Comparison of ENCODE assay signal across 9 mouse cellular contexts in genomic region chr2:167949250-167949649, GRCm38 (mm10). TPM values are rescaled to one million over a fixed set of nuclear protein-coding genes. Genes with fewer than 3 reads are reported as not detected.
DNase-seq lines count a peak whose midpoint lies in the region; ATAC-seq and TF ChIP-seq lines count a peak whose summit lies in the region.
"Had no signal": no experiment of that assay in that cellular context is flagged by ENCODE, and none has a peak within 500 bp of the region (broad histone marks: within the 10 kb centered on the region; RNA-seq: fewer than 3 reads in every experiment).

No protein-coding gene starts in this region.

- peak; percentile 40 for DNase-seq in lung, embryonic 14.5 days
- DNase-seq in lung, postnatal 25 days (ENCODE audit: low spot score): no peak
- peak; percentile 58 for DNase-seq in brain, adult 2 months (ENCODE audit: low read depth, low spot score)
- no peak for DNase-seq in liver, embryonic 11.5 days (ENCODE audit: low spot score)
- DNase-seq in adipocyte (ENCODE audit: low spot score): no peak
- no peak for DNase-seq in adrenal gland, postnatal 10 days
- DNase-seq in gastrocnemius, postnatal 14 days: no peak
- DNase-seq: cerebellum, postnatal 14 days had no signal

- no peak for ATAC-seq in lung, embryonic 14.5 days (ENCODE audit: insufficient read depth)
- ATAC-seq in liver, embryonic 11.5 days (replicated peaks; ENCODE audit: low FRiP score): peak; percentile 23; the same call in 1 of the 2 replicates
- ATAC-seq in stomach, embryonic 15.5 days (ENCODE audit: insufficient read depth, low FRiP score, low read depth): 0 out of 2 replicates have a peak, but pooled peaks have one; percentile 8

- H3K4me1 ChIP-seq in lung, embryonic 14.5 days (ENCODE audit: insufficient read depth): no peaks in the 10 kb centered on the region
- peaks cover 56% of the 10 kb centered on the region for H3K4me1 ChIP-seq in liver, embryonic 11.5 days (replicated peaks; ENCODE audit: control insufficient read depth, insufficient read depth, low read length)
- H3K4me1 ChIP-seq in stomach, embryonic 15.5 days: peaks cover 45% of the 10 kb centered on the region

- intact Hi-C loops in gastrocnemius, postnatal 14 days (cut with DNase I; ENCODE audit: low total_unique reads): no loop called here

- H3K4me3 ChIP-seq in lung, embryonic 14.5 days (ENCODE audit: low read depth, low read length): no peak overlapping the region
- H3K4me3 ChIP-seq in liver, embryonic 11.5 days (ENCODE audit: low read depth, low read length): no peak overlapping the region
- no peak overlapping the region for H3K4me3 ChIP-seq in stomach, embryonic 15.5 days (replicated peaks)

- no peaks in the 10 kb centered on the region for H3K27me3 ChIP-seq in lung, embryonic 14.5 days (ENCODE audit: insufficient read depth, low read length)
- no peaks in the 10 kb centered on the region for H3K27me3 ChIP-seq in liver, embryonic 11.5 days (replicated peaks; ENCODE audit: control insufficient read depth, insufficient read depth, low read length)
- H3K27me3 ChIP-seq in stomach, embryonic 15.5 days (replicated peaks): no peaks in the 10 kb centered on the region

- 53% methylated on average over 6 of the region's 6 CpGs for WGBS in lung, embryonic 14.5 days
- WGBS in liver, embryonic 11.5 days: 39% methylated on average over 6 of the region's 6 CpGs
- 46% methylated on average over 6 of the region's 6 CpGs for WGBS in stomach, embryonic 15.5 days

- TF ChIP-seq CTCF in lung, embryonic 14.5 days (IDR thresholded peaks at IDR 0.05; ENCODE audit: low read depth): no peak

- H3K9ac ChIP-seq in lung, embryonic 14.5 days: no peak overlapping the region
- no peak overlapping the region for H3K9ac ChIP-seq in liver, embryonic 11.5 days (ENCODE audit: low read depth, low read length)
- no peak overlapping the region for H3K9ac ChIP-seq in stomach, embryonic 15.5 days

- H3K27ac ChIP-seq in lung, embryonic 14.5 days (ENCODE audit: low read depth): peak overlapping the region; percentile 32; the same call in 1 of the 2 replicates
- H3K27ac ChIP-seq in liver, embryonic 11.5 days (ENCODE audit: low read depth, low read length): peak overlapping the region; percentile 50
- H3K27ac ChIP-seq in stomach, embryonic 15.5 days: 0 out of 2 replicates have a peak overlapping the region, but pooled peaks have one; percentile 31

- 0 out of 2 replicates have a peak, but pooled peaks cover 3% of the 10 kb centered on the region for H3K36me3 ChIP-seq in lung, embryonic 14.5 days (ENCODE audit: insufficient read depth)
- H3K36me3 ChIP-seq in liver, embryonic 11.5 days (ENCODE audit: control insufficient read depth, insufficient read depth, low read length): no peaks in the 10 kb centered on the region
- H3K36me3 ChIP-seq in stomach, embryonic 15.5 days: no peaks in the 10 kb centered on the region

- no peaks in the 10 kb centered on the region for H3K9me3 ChIP-seq in lung, embryonic 14.5 days (ENCODE audit: low read depth, low read length)
- no peaks in the 10 kb centered on the region for H3K9me3 ChIP-seq in liver, embryonic 11.5 days (ENCODE audit: control insufficient read depth, low read length)
- H3K9me3 ChIP-seq in stomach, embryonic 15.5 days: no peaks in the 10 kb centered on the region

- H3K4me2 ChIP-seq in lung, embryonic 14.5 days: no peak overlapping the region
- H3K4me2 ChIP-seq in liver, embryonic 11.5 days: no peak overlapping the region
- no peak overlapping the region for H3K4me2 ChIP-seq in stomach, embryonic 15.5 days

RNA-seq across cellular contexts. Expression of gene Ptpn1, which starts 17.4 kb away (rescaled TPM):
- polyA plus RNA-seq in lung, embryonic 14.5 days (2014; fragmentation: Nextera tagmentation; extraction: Ambion mirVana): 59.3 and 61.3 TPM in 2 replicates
- 50.7 and 53.6 TPM in 2 replicates for polyA plus RNA-seq in liver, embryonic 11.5 days (2014; fragmentation: Nextera tagmentation; extraction: Ambion mirVana)
- 52.8 and 54.8 TPM in 2 replicates for polyA plus RNA-seq in stomach, embryonic 15.5 days (2015; fragmentation: Nextera tagmentation; extraction: Ambion mirVana)
- 10 to 100 TPM; 43.1 to 50.2 TPM for total RNA-seq in adrenal gland, postnatal 10 days (2021)
- 10 to 100 TPM; 13.9 to 15.6 TPM for total RNA-seq in gastrocnemius, postnatal 14 days (2021)

Comparison
In these comparisons a context has a peak if more than half of its experiments do, and no peak if none do; other contexts are left out.
1. DNase-seq: peak in lung, embryonic 14.5 days (single experiment) and brain, adult 2 months (single experiment); none in lung, postnatal 25 days (single experiment), liver, embryonic 11.5 days (single experiment), adipocyte (single experiment), adrenal gland, postnatal 10 days (single experiment) and gastrocnemius, postnatal 14 days (single experiment).
2. Peak in every context shown above with its lines, with median percentiles within 50 percentile points of each other: H3K27ac ChIP-seq.